Mouse (Mus musculus): ENCODE measurements at regions not wholly inside any gene's neighbourhood (a gene's known extent, or its start where the extent isn't known, plus 50 kb on each side); places are given as distances from the start of the nearest gene placed in this dataset.

DNA sequence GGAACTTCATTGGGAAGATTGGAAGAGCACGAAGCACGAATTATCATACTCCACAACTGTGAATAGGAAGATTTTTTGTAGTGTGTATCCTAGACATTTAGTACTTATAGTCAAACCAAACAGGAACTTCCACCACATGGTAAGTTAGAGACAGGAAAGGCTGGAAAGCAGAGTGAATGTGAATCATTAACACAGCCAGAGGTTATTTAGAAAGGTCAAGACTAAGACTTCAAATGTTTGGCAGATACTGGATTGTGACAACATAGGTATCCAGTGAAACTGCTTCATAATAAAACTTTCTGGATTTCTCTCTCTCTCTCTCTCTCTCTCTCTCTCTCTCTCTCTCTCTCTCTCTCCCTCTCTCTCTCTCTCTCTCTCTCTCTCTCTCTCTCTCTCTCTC, 246.4 kb upstream of the Tet2 start:
- Histone ChIP-seq H3K27ac (ENCODE audit: control insufficient read depth, insufficient read depth, low read length) (no peak overlapping the region), H3K4me3 (ENCODE audit: control insufficient read depth, insufficient read depth, low read length) (no peak overlapping the region), H3K4me1 (replicated peaks; ENCODE audit: control insufficient read depth, insufficient read depth, low read length) (no peaks in the 10 kb centered on the region), H3K36me3 (ENCODE audit: control insufficient read depth, insufficient read depth, low read length) (no peaks in the 10 kb centered on the region), H3K27me3 (ENCODE audit: control insufficient read depth, insufficient read depth, low read length) (no peaks in the 10 kb centered on the region)
- DNase-seq = no peak
- TF ChIP-seq CTCF (IDR thresholded peaks at IDR 0.05; ENCODE audit: borderline replicate concordance, control insufficient read depth, extremely low read depth, insufficient read depth, low read length, poor library complexity) = no peak
- TF ChIP-seq POLR2A (IDR thresholded peaks at IDR 0.05; ENCODE audit: control insufficient read depth, extremely low read depth, insufficient read depth, low read length, poor library complexity) = no peak
- WGBS = 82% methylated on average over 2 of the region's 2 CpGs

DNA sequence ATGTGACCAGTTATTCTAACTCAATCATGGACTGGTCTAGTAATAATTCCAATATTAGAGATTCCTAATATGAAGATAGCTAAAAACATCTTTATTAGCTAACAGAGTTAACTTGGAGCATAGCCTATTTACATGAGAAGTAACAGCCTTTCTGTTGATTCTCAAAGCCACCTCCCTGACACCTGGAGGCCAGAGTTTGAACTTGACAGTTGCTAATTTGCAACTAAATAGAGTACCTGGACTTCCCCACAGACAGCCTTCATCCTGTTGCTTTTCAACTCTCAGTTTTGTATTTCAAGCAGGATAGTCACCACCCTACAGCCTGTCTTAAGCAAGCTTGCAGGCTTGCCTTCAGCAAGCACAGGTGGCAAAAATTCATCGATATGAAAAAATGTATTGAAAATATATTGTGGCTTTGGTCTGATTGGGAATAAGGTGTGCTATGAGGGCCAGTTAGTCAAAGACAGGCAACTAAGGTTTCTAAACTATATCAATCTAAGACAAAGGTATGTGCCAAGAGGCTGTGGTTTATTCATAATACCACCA, 264.1 kb upstream of the Tet2 start:
- Histone ChIP-seq H3K4me1 (replicated peaks; ENCODE audit: control insufficient read depth, insufficient read depth, low read length) (no peaks in the 10 kb centered on the region), H3K36me3 (ENCODE audit: control insufficient read depth, insufficient read depth, low read length) (no peaks in the 10 kb centered on the region), H3K27me3 (ENCODE audit: control insufficient read depth, insufficient read depth, low read length) (no peaks in the 10 kb centered on the region), H3K4me3 (ENCODE audit: control insufficient read depth, insufficient read depth, low read length) (no peak overlapping the region), H3K27ac (ENCODE audit: control insufficient read depth, insufficient read depth, low read length) (no peak overlapping the region)
- DNase-seq = no peak
- 87% methylated on average over 1 of the region's 1 CpGs for WGBS
- TF ChIP-seq CTCF (IDR thresholded peaks at IDR 0.05; ENCODE audit: borderline replicate concordance, control insufficient read depth, extremely low read depth, insufficient read depth, low read length, poor library complexity) (no peak), POLR2A (IDR thresholded peaks at IDR 0.05; ENCODE audit: control insufficient read depth, extremely low read depth, insufficient read depth, low read length, poor library complexity) (no peak)

- no peak overlapping the region for H3K4me3 ChIP-seq (ENCODE audit: control insufficient read depth, insufficient read depth, low read length)
- DNase-seq = no peak
- H3K27ac ChIP-seq (ENCODE audit: control insufficient read depth, insufficient read depth, low read length) = no peak overlapping the region
- WGBS = 68% methylated on average over 4 of the region's 4 CpGs
- no peaks in the 10 kb centered on the region for H3K36me3 ChIP-seq (ENCODE audit: control insufficient read depth, insufficient read depth, low read length)
- no peaks in the 10 kb centered on the region for H3K4me1 ChIP-seq (replicated peaks; ENCODE audit: control insufficient read depth, insufficient read depth, low read length)
- H3K27me3 ChIP-seq (ENCODE audit: control insufficient read depth, insufficient read depth, low read length) = no peaks in the 10 kb centered on the region
- TF ChIP-seq POLR2A (IDR thresholded peaks at IDR 0.05; ENCODE audit: control insufficient read depth, extremely low read depth, insufficient read depth, low read length, poor library complexity) = no peak
- TF ChIP-seq CTCF (IDR thresholded peaks at IDR 0.05; ENCODE audit: borderline replicate concordance, control insufficient read depth, extremely low read depth, insufficient read depth, low read length, poor library complexity) = no peak
Measured at GRCm38 (mm10) chr3:133818966-133819700, 274.2 kb upstream of the Tet2 start.

GRCm38 (mm10) chr3:133833739-133834391, 288.9 kb upstream of the Tet2 start:
- Histone ChIP-seq H3K4me3 (ENCODE audit: control insufficient read depth, insufficient read depth, low read length) (no peak overlapping the region), H3K27ac (ENCODE audit: control insufficient read depth, insufficient read depth, low read length) (no peak overlapping the region), H3K36me3 (ENCODE audit: control insufficient read depth, insufficient read depth, low read length) (no peaks in the 10 kb centered on the region), H3K27me3 (ENCODE audit: control insufficient read depth, insufficient read depth, low read length) (no peaks in the 10 kb centered on the region), H3K4me1 (replicated peaks; ENCODE audit: control insufficient read depth, insufficient read depth, low read length) (no peaks in the 10 kb centered on the region)
- TF ChIP-seq POLR2A (IDR thresholded peaks at IDR 0.05; ENCODE audit: control insufficient read depth, extremely low read depth, insufficient read depth, low read length, poor library complexity) = no peak
- no peak for TF ChIP-seq CTCF (IDR thresholded peaks at IDR 0.05; ENCODE audit: borderline replicate concordance, control insufficient read depth, extremely low read depth, insufficient read depth, low read length, poor library complexity)
- no peak for DNase-seq
- 91% methylated on average over 2 of the region's 2 CpGs for WGBS

DNA sequence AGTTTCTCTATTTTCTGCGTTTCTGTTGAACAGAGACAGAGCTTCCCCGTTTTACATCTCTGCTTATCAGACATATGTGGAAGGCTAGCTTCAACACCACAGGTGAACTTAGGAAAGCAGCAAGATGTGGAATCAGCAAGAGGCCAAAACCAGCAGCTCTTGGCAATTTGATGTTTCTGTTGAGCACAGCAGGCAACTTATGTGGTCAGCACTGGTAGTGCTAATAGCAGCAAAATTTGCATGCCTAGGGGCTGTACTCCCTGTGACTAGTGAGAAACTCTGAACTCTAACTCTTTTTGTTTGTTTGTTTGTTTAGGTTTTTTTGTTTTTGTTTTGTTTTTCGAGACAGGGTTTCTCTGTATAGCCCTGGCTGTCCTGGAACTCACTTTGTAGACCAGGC, 289.5 kb upstream of the Tet2 start:
- WGBS = 80% methylated on average over 3 of the region's 3 CpGs
- Histone ChIP-seq H3K27me3 (ENCODE audit: control insufficient read depth, insufficient read depth, low read length) (no peaks in the 10 kb centered on the region), H3K4me1 (replicated peaks; ENCODE audit: control insufficient read depth, insufficient read depth, low read length) (no peaks in the 10 kb centered on the region), H3K27ac (ENCODE audit: control insufficient read depth, insufficient read depth, low read length) (no peak overlapping the region), H3K36me3 (ENCODE audit: control insufficient read depth, insufficient read depth, low read length) (no peaks in the 10 kb centered on the region), H3K4me3 (ENCODE audit: control insufficient read depth, insufficient read depth, low read length) (no peak overlapping the region)
- TF ChIP-seq CTCF (IDR thresholded peaks at IDR 0.05; ENCODE audit: borderline replicate concordance, control insufficient read depth, extremely low read depth, insufficient read depth, low read length, poor library complexity) = no peak
- no peak for DNase-seq

DNA sequence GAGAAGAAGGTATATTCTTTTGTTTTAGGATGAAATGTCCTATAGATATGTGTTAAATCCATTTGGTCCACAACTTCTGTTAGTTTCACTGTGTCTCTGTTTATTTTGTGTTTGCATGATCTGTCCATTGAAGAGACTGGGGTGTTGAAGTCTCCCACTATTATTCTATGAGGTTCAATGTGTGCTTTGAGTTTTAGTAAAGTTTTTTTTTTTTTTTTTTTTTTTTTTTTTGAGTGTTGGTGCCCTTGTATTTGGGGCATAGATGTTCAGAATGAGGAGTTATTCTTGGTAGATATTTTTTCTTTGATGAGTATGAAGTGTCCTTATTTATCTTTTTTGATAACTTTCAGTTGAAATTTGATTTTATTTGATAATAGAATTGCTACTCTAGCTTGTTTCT, 301.4 kb upstream of the Tet2 start:
- Histone ChIP-seq H3K27ac (ENCODE audit: control insufficient read depth, insufficient read depth, low read length) (no peak overlapping the region), H3K4me3 (ENCODE audit: control insufficient read depth, insufficient read depth, low read length) (no peak overlapping the region), H3K4me1 (replicated peaks; ENCODE audit: control insufficient read depth, insufficient read depth, low read length) (no peaks in the 10 kb centered on the region), H3K36me3 (ENCODE audit: control insufficient read depth, insufficient read depth, low read length) (no peaks in the 10 kb centered on the region), H3K27me3 (ENCODE audit: control insufficient read depth, insufficient read depth, low read length) (no peaks in the 10 kb centered on the region)
- no peak for TF ChIP-seq CTCF (IDR thresholded peaks at IDR 0.05; ENCODE audit: borderline replicate concordance, control insufficient read depth, extremely low read depth, insufficient read depth, low read length, poor library complexity)
- no peak for TF ChIP-seq POLR2A (IDR thresholded peaks at IDR 0.05; ENCODE audit: control insufficient read depth, extremely low read depth, insufficient read depth, low read length, poor library complexity)
- DNase-seq = no peak

Data from thymus, adult 2 months (tissue).